Mouse (Mus musculus) intestine, postnatal 0 days (tissue): ENCODE results near the gene Lcn2. TPM values are rescaled to one million over a fixed set of nuclear protein-coding genes. Genes with fewer than 3 reads are reported as not detected.

Experiments
- ATAC-seq: fragments of 200-750 bp; cut with Nextera tagmentation; 2 replicates; pipeline ENCODE4 v1.8.0; 2017; ENCODE audit warnings: mild to moderate bottlenecking, moderate TSS enrichment, moderate library complexity
- H3K27ac ChIP-seq: fragments of 300-500 bp; sonication (generic); 2 replicates; pipeline ENCODE4 v1.5.1; 2014; ENCODE audit warnings: mild to moderate bottlenecking, low read depth, low read length, moderate library complexity
- H3K27me3 ChIP-seq: fragments of 300-500 bp; sonication (generic); replicated peaks from 2 replicates; pipeline ENCODE4 v1.6.1; 2014; ENCODE audit warnings: low read length, mixed read lengths; ENCODE audit not compliant: control insufficient read depth, insufficient read depth
- H3K36me3 ChIP-seq: fragments of 300-500 bp; sonication (generic); 2 replicates; pipeline ENCODE4 v1.6.1; 2014; ENCODE audit warnings: mild to moderate bottlenecking, moderate library complexity; ENCODE audit not compliant: control insufficient read depth, insufficient read depth
- H3K4me1 ChIP-seq: fragments of 300-500 bp; sonication (generic); replicated peaks from 2 replicates; pipeline ENCODE4 v1.6.1; 2014; ENCODE audit warnings: antibody characterized with exemption, low read length, mixed read lengths; ENCODE audit not compliant: control insufficient read depth, insufficient read depth
- H3K4me2 ChIP-seq: fragments of 300-500 bp; sonication (generic); replicated peaks from 2 replicates; pipeline ENCODE4 v1.6.1; 2014; ENCODE audit warnings: low read depth, mild to moderate bottlenecking, moderate library complexity
- H3K4me3 ChIP-seq: fragments of 300-500 bp; sonication (generic); 2 replicates; pipeline ENCODE4 v1.5.1; 2014; ENCODE audit warnings: low read depth, low read length
- H3K9ac ChIP-seq: fragments of 300-500 bp; sonication (generic); 2 replicates; pipeline ENCODE4 v1.6.1; 2014; ENCODE audit warnings: mild to moderate bottlenecking, low read depth, low read length
- H3K9me3 ChIP-seq: fragments of 300-500 bp; sonication (generic); 2 replicates; pipeline ENCODE4 v1.6.1; 2016; ENCODE audit warnings: mixed run types; ENCODE audit not compliant: control insufficient read depth
- CTCF ChIP-seq: sonication (generic); IDR thresholded peaks from 2 replicates; pipeline ENCODE4 v1.5.1; 2016; ENCODE audit warnings: low read depth, mild to moderate bottlenecking, control low read depth, antibody characterized with exemption, moderate library complexity
- WGBS: fragments of 180-500 bp; shearing (Covaris S2); extraction: QIAGEN DNeasy Blood & Tissue Kit; methylation state at CpG from one replicate; pipeline ENCODE4 v1.1.7; 2014; 5-methylcytosine and 5-hydroxymethylcytosine counted together
- polyA plus RNA-seq: library from polyadenylated mRNA; unstranded; fragments of >200 nt; fragmentation: Nextera tagmentation; extraction: Ambion mirVana; gene quantifications from 2 replicates; pipeline ENCODE4 v1.2.1, GENCODE M21; 2015

Lcn2 gene
- polyA plus RNA-seq, result 4.8 and 5.4 TPM in 2 replicates

- no peak within 1 kb of the TSS for H3K4me3 ChIP-seq
- no peak within 1 kb of the TSS for H3K4me2 ChIP-seq
- no peak for ATAC-seq
- no peaks in the 10 kb centered on the region for H3K36me3 ChIP-seq
- no peaks in the 10 kb centered on the region for H3K9me3 ChIP-seq
- H3K27me3 ChIP-seq, result no peaks in the 10 kb centered on the region
- H3K27ac ChIP-seq, result no peak within 1 kb of the TSS
- no peak for TF ChIP-seq CTCF
- WGBS, result 60% methylated on average over 5 of the region's 5 CpGs
- H3K4me1 ChIP-seq, result no peaks in the 10 kb centered on the region
- no peak within 1 kb of the TSS for H3K9ac ChIP-seq
Measured at GRCm38 (mm10) chr2:32387706-32388490, at the start of gene Lcn2. Gene Lcn2, minus strand, starts transcription at chr2:32388252.

DNA sequence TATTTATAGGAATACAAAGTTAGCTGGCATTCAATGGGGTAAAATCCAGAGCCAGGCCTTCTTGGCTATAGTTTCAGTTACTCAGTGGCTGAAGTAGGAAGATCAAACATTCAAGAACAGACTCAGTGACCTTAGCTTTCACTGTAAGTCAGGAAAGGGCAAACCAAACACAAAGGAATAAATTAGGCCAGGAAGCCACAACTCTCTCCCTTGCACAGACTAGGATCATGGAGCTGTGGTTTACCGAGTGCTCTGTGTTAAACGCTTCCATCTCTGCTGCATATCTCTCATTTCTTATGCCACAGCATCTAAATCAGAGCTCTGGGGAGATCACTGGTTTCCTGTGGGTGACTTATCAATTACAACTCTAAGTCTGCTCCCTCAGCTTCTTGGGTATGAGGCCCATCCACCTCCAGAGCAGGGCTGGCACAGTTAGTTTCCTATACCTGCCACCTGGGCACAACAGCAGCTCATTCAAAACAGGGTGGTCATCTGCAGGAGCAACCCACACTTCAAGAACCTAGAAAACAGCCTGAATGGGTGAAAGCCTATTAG lies 49.6 kb upstream of the Lcn2 start:
- no peak overlapping the region for H3K4me3 ChIP-seq
- peaks cover 17% of the 10 kb centered on the region for H3K4me1 ChIP-seq
- no peak overlapping the region for H3K9ac ChIP-seq
- peak overlapping the region; percentile 71 for H3K27ac ChIP-seq
- H3K27me3 ChIP-seq, result no peaks in the 10 kb centered on the region
- TF ChIP-seq CTCF, result no peak
- H3K4me2 ChIP-seq, result no peak overlapping the region
- ATAC-seq, result no peak
- no peaks in the 10 kb centered on the region for H3K9me3 ChIP-seq
- WGBS, result 88% methylated on average over 2 of the region's 2 CpGs
- no peaks in the 10 kb centered on the region for H3K36me3 ChIP-seq

- no peak overlapping the region for H3K9ac ChIP-seq
- no peak for TF ChIP-seq CTCF
- H3K9me3 ChIP-seq, result no peaks in the 10 kb centered on the region
- peak overlapping the region; percentile 71 for H3K27ac ChIP-seq
- no peak overlapping the region for H3K4me3 ChIP-seq
- no peak overlapping the region for H3K4me2 ChIP-seq
- H3K27me3 ChIP-seq, result no peaks in the 10 kb centered on the region
- peak; percentile 40; the same call in 1 of the 2 replicates for ATAC-seq
- peaks cover 10% of the 10 kb centered on the region for H3K4me1 ChIP-seq
- WGBS, result 34% methylated on average over 3 of the region's 3 CpGs
- H3K36me3 ChIP-seq, result no peaks in the 10 kb centered on the region
Measured at GRCm38 (mm10) chr2:32436686-32437372, 48.8 kb upstream of the Lcn2 start.

- Histone ChIP-seq H3K36me3 (no peaks in the 10 kb centered on the region), H3K4me3 (peak overlapping the region; percentile 31), H3K27ac (peak overlapping the region; percentile 70; the same call in 1 of the 2 replicates), H3K4me1 (peaks cover 14% of the 10 kb centered on the region), H3K9me3 (no peaks in the 10 kb centered on the region), H3K9ac (peak overlapping the region; percentile 32), H3K27me3 (no peaks in the 10 kb centered on the region), H3K4me2 (peak overlapping the region; percentile 58)
- TF ChIP-seq CTCF, result no peak
- WGBS, result 18% methylated on average over 18 of the region's 18 CpGs
- ATAC-seq, result peak; percentile 32; the same call in 1 of the 2 replicates
Measured at GRCm38 (mm10) chr2:32430701-32431676, 42.9 kb upstream of the Lcn2 start.

DNA sequence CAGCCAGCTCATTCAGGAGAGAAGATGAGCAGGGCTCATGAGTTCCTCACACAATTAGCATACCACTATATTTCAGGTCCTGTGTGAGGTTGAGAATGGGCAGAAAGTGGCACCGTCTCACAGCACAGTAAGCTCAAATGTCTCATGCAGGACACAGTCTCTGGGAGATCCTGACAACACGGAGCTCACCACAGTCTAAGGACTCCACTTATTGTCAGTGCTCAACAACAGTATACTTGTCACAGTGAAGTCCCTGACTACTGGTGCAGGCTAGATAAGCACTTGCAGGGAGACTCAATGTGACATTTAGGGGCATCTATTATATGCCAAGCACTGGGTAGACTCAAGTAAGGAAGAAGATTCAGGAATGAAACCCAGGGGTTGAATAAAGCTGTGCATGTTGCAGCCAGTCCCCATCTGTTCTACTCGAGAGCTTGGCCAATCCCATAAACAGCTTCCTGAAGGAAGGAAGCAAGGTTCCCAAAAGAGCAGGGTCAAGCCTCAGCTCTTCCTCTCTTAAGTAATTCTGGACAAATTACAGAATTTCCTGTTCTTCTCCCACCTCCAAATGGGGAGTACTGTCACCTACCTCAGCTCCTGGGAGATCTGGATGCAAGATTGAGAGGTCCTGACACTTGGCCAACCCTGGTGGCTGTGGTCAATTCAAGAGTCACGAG lies 41.3 kb upstream of the Lcn2 start:
- Histone ChIP-seq H3K4me2 (peak overlapping the region; percentile 55), H3K9ac (no peak overlapping the region), H3K27me3 (no peaks in the 10 kb centered on the region), H3K4me1 (peaks cover 18% of the 10 kb centered on the region), H3K27ac (peak overlapping the region; percentile 51), H3K4me3 (no peak overlapping the region), H3K9me3 (no peaks in the 10 kb centered on the region), H3K36me3 (no peaks in the 10 kb centered on the region)
- 58% methylated on average over 4 of the region's 4 CpGs for WGBS
- TF ChIP-seq CTCF, result no peak
- no peak for ATAC-seq
